Mouse (Mus musculus): ENCODE measurements around the gene Ptges2.

- TF ChIP-seq ZC3H11A (IDR thresholded peaks at IDR 0.05; ENCODE audit: borderline replicate concordance, low read depth, low read length) (no peak), CHD2 (IDR thresholded peaks at IDR 0.05; ENCODE audit: low read depth, low read length) (no peak), ZNF384 (IDR thresholded peaks at IDR 0.05; ENCODE audit: low read depth, low read length) (no peak), HCFC1 (IDR thresholded peaks at IDR 0.05; ENCODE audit: borderline replicate concordance, insufficient read depth, low read length) (no peak)
These were observed 25.0 kb downstream of the Ptges2 start for GRCm38 (mm10) chr2:32420647-32421046.

All from ES-E14 (cell line).